Mouse (Mus musculus) neural tube, postnatal 0 days (tissue): ENCODE measurements around the gene Olfr582. TPM values are rescaled to one million over a fixed set of nuclear protein-coding genes. Genes with fewer than 3 reads are reported as not detected.

ENCODE experiments used
- polyA plus RNA-seq: library from polyadenylated mRNA; unstranded; fragments of >200 nt; fragmentation: Nextera tagmentation; extraction: Ambion mirVana; gene quantifications from 2 replicates; pipeline ENCODE4 v1.2.1, GENCODE M21; 2015

Gene Olfr582
- polyA plus RNA-seq: not detected in 2 replicates

GRCm38 (mm10) chr7:103037724-103038123 lies at the start of gene Olfr582:
Gene Olfr582 (plus strand): TSS chr7:103038024.

DNA sequence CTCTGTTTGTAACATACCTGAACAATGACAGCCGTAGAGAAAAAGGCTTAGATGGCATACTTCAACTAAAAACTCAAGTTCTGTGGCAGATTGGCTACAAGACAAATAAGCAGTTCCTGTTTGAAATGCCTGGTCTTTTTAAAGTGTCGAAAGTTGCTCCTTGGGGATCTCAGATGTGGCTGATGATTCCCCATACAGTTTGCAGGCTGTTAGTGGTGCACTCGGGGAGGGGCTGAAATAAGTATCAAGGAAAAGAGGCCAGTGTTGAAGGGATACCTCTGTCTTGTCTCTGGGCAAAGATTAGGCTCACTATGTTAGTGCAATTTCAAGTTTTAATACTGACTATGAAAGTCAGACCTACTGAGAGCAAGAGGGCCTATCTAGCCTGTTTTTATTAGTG lies 48.6 kb upstream of the Olfr582 start, which contains the start of gene Olfr578:
Gene Olfr578, minus strand, starts transcription at position 101 of the 400 bp plus-strand sequence.

DNA sequence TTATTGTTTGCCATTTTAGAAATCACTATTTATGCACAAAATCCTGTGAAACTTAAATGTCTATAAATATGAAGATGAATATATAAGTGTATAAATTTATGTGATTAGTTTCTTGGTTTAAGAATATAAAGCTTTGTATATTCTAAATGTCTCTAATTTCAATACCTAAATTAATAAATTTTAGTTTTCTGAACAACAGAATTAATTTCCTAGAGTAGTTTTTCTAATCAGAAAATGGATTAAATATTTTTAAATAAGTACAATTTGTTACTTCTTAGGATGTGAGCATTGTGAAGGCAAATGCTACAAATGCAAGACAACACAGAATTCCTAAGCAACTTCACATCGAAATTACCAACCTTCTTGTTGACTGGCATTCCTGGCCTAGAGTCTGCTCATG lies 13.2 kb downstream of the Olfr582 start, which contains the start of gene Olfr583:
Gene Olfr583, plus strand, starts transcription at position 301 of the 400 bp plus-strand sequence.

GRCm38 (mm10) chr7:103081585-103081984 lies 43.8 kb downstream of the Olfr582 start, which contains the start of gene Olfr584:
Gene Olfr584 (plus strand): TSS chr7:103081885.

Other genes starting within 250 kb of the Olfr582 start
- gene Olfr564, start 234.5 kb upstream of the Olfr582 start, polyA plus RNA-seq: not detected in 2 replicates
- not detected in 2 replicates for gene Olfr566, start 179.3 kb upstream of the Olfr582 start, polyA plus RNA-seq
- gene Olfr568, start 160.9 kb upstream of the Olfr582 start, polyA plus RNA-seq: not detected in 2 replicates
- not detected in 2 replicates for gene Olfr569, start 147.1 kb upstream of the Olfr582 start, polyA plus RNA-seq
- gene Olfr570, start 143.4 kb upstream of the Olfr582 start, polyA plus RNA-seq: not detected in 2 replicates
- not detected in 2 replicates for gene Olfr571, start 120.5 kb upstream of the Olfr582 start, polyA plus RNA-seq
- gene Olfr572, start 113.6 kb upstream of the Olfr582 start, polyA plus RNA-seq: not detected in 2 replicates
- gene Olfr573-ps1, start 95.4 kb upstream of the Olfr582 start, polyA plus RNA-seq: not detected in 2 replicates
- not detected in 2 replicates for gene Olfr574, start 89.6 kb upstream of the Olfr582 start, polyA plus RNA-seq
- not detected in 2 replicates for gene Olfr575, start 79.2 kb upstream of the Olfr582 start, polyA plus RNA-seq
- gene Olfr576, start 75.4 kb upstream of the Olfr582 start, polyA plus RNA-seq: not detected in 2 replicates
- not detected in 2 replicates for gene Olfr577, start 62.1 kb upstream of the Olfr582 start, polyA plus RNA-seq
- gene Olfr578, start 48.7 kb upstream of the Olfr582 start, polyA plus RNA-seq: not detected in 2 replicates
- gene Olfr583, start 13.3 kb downstream of the Olfr582 start, polyA plus RNA-seq: not detected in 2 replicates
- not detected in 2 replicates for gene Olfr584, start 43.9 kb downstream of the Olfr582 start, polyA plus RNA-seq
- gene Olfr585, start 59.7 kb downstream of the Olfr582 start, polyA plus RNA-seq: not detected in 2 replicates
- not detected in 2 replicates for gene Olfr586, start 87.6 kb downstream of the Olfr582 start, polyA plus RNA-seq
- gene Olfr588-ps1, start 102.9 kb downstream of the Olfr582 start, polyA plus RNA-seq: not detected in 2 replicates
- gene Olfr589, start 118.3 kb downstream of the Olfr582 start, polyA plus RNA-seq: not detected in 2 replicates
- not detected in 2 replicates for gene Olfr591, start 140.3 kb downstream of the Olfr582 start, polyA plus RNA-seq
- gene Olfr592, start 146.8 kb downstream of the Olfr582 start, polyA plus RNA-seq: not detected in 2 replicates
- gene Olfr593, start 173.8 kb downstream of the Olfr582 start, polyA plus RNA-seq: not detected in 2 replicates
- gene Olfr594, start 179.0 kb downstream of the Olfr582 start, polyA plus RNA-seq: not detected in 2 replicates
- not detected in 2 replicates for gene Usp17ld, start 214.5 kb downstream of the Olfr582 start, polyA plus RNA-seq